Mouse (Mus musculus): ENCODE data around the gene Npas4. TPM values are rescaled to one million over a fixed set of nuclear protein-coding genes. Genes with fewer than 3 reads are reported as not detected.
"Not testable (repeated sequence)": the region's sequence is repeated elsewhere in the genome, so short reads cannot be mapped to it uniquely, and the experiment has no call there.

Npas4 gene
- total RNA-seq, 2 experiments from 2014 or later = not detected

GRCm38 (mm10) chr19:4999445-5000140 lies 9.5 kb upstream of the Npas4 start:
- no peak for ATAC-seq (replicated peaks; ENCODE audit: low FRiP score, poor library complexity, severe bottlenecking)

DNA sequence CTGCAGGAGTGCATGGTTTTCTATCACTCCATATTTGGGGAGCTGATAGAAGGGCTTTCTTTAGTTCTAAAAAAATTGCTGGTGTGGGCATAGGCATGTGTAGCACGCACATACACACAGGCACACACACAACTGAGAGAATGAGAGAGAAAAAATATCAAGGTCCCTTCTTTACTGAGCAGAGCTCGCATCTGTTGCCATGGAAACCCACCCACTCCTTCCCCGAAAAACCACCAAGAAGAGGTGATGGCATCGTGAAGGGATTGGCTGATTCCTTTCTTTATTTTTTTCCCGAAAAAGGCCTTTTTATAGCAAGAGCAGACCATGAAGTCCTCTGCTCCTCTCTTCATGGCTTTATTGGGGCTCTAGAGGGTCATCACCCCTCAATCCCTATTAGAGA lies 3.9 kb upstream of the Npas4 start:
- ATAC-seq (replicated peaks; ENCODE audit: low FRiP score, poor library complexity, severe bottlenecking) = no peak

- no peak for ATAC-seq (replicated peaks; ENCODE audit: low FRiP score, poor library complexity, severe bottlenecking)
Measured at GRCm38 (mm10) chr19:4992904-4993303, 2.8 kb upstream of the Npas4 start.

DNA sequence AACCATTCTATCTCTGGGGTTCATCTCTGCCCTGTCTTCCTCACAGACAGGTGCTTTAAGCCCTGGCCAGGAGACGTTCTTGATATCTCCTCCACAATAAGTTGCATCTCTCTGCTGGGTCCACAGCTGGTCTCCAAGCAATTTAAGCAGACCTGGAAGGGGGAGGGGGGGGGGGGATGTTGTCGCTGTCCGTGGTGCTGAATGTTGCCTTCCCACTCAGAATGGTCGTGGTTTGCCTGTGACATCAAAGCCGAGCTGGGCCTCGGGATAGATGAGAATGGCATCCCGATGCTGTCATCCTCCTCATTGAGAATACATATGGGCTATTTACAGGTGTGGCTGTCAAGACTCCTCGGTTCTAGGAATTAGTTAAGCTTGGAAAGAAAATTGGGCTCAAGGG lies 2.3 kb upstream of the Npas4 start:
- no peak for ATAC-seq (replicated peaks; ENCODE audit: low FRiP score, poor library complexity, severe bottlenecking)

- no peak for ATAC-seq (replicated peaks; ENCODE audit: low FRiP score, poor library complexity, severe bottlenecking)
Measured at GRCm38 (mm10) chr19:4990716-4991115, 600 bp upstream of the Npas4 start.

- ATAC-seq (replicated peaks; ENCODE audit: low FRiP score, poor library complexity, severe bottlenecking) = no peak
Measured at GRCm38 (mm10) chr19:4989434-4990255, 471 bp downstream of the Npas4 start.

DNA sequence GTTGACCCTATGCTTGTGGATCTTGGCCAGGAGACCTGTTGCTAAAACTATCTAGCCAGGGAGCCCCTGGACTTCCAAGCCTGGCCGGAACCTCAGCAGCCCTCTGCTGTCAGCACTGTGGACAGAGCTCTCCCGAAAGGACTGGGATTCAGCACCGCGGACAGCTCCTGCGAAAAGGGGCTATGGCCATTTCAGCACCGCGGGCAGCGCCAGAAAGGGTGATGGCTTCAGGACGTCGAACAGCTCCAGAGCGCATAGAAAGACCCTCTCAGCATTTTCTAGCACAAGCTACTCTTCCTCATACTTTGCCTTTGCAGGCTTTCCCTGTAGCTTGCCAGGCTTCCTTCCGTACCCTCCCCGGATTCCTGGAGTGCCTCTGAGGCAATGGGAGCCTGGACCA lies 1.1 kb downstream of the Npas4 start:
- ATAC-seq (replicated peaks; ENCODE audit: low FRiP score, poor library complexity, severe bottlenecking) = peak; percentile 47; the same call in 1 of the 2 replicates

DNA sequence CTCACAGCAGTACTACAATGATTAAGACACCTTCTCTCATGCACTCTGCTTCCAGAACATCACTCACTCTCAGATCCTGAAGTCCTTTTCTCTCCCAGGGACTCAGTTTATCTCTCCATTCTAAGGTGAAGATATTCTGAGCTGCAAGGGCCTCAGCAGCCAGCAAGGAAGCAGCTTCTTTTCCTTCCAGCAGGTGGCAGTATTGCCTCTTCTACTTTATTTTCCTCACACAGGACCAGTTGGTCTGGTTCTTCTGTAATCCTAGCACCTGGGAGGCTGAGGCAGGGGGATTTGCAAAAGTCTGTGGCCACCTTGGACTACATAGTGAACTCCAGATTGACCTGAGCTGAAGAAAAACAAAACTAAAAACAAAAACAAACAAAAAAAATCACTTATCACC lies 8.3 kb downstream of the Npas4 start:
- peak; percentile 67; the same call in 1 of the 2 replicates for ATAC-seq (replicated peaks; ENCODE audit: low FRiP score, poor library complexity, severe bottlenecking)

DNA sequence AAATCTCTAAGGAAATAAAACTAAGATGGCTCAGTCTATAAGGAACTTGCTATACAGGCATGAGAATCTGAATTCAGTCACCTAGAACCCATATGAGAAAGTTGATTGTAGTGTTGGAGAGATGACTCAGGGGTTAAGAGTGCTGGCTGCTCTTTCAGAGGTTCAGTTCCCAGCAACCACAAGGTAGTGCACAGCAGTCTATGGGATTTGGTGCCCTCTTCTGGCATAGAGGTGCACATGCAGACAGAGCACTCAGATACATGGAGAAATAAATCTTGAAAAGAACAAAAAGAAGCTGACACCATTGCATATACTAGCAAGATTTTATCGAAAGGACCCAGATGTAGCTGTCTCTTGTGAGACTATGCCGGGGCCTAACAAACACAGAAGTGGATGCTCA lies 21.9 kb downstream of the Npas4 start:
- ATAC-seq (replicated peaks; ENCODE audit: low FRiP score, poor library complexity, severe bottlenecking) = peak; percentile 82; the same call in 1 of the 2 replicates

DNA sequence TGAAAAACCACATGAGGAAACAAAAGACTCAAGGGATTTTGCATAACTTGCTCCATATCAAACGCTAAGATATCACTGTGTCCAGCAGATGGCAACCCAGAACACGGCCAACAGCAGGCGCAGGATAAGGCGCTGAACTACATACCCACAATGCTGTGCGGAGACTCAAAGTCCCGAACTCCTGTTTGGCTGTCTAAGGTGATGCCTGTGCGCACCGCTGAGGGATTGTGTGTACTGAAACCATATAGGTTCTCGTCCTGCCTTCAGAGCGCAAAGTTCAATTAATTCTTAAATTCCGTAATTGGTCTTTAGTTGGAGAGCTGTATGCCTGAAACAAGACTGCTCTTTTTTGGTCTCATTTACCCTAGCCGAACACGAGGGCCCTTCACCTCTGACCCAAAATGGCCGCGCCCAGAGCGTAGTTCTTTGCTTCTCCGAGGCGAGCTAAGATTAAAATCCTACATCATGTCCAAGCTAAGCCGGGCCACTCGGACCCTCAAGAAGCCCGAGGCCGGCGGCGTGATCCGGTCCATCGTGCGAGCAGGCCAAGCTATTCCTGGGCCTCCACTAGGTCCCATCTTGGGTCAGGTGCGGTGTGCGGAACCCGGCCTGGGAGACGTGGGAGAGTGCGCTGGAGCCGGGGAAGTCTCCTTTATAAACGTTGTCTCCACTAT lies 28.1 kb downstream of the Npas4 start, which contains the start of gene Mrpl11:
Gene Mrpl11, plus strand, starts transcription at position 220 of the 674 bp plus-strand sequence.
- peak; percentile 97 for ATAC-seq (replicated peaks; ENCODE audit: low FRiP score, poor library complexity, severe bottlenecking)

- not testable (repeated sequence) for ATAC-seq (replicated peaks; ENCODE audit: low FRiP score, poor library complexity, severe bottlenecking)
Measured at GRCm38 (mm10) chr19:4948641-4949040, 41.5 kb downstream of the Npas4 start.

- ATAC-seq (replicated peaks; ENCODE audit: low FRiP score, poor library complexity, severe bottlenecking) = no peak
Measured at GRCm38 (mm10) chr19:4945540-4945939, 44.6 kb downstream of the Npas4 start.

DNA sequence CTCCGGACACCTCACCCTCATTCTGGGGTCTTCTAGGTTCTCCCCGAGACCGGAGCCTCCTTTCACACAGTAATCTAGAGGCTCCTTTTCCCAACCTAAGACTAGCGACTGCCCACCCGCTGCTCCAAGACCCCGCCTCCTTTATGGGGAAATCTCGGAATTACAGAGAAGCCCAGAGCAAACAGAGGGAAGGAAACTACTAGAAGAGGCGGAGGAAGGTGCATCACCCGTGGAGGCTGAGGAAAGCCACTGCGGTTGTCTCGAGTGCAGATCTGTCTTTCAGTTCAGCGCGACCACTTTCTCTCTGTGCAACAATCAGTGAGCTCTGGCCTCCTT lies 46.9 kb downstream of the Npas4 start:
- 0 out of 2 replicates have a peak, but pooled peaks have one; percentile 9 for ATAC-seq (replicated peaks; ENCODE audit: low FRiP score, poor library complexity, severe bottlenecking)

- peak; percentile 53 for ATAC-seq (replicated peaks; ENCODE audit: low FRiP score, poor library complexity, severe bottlenecking)
Measured at GRCm38 (mm10) chr19:4942551-4943252, 47.4 kb downstream of the Npas4 start, which contains the start of gene Peli3. Gene Peli3, minus strand, starts transcription at chr19:4943127.

DNA sequence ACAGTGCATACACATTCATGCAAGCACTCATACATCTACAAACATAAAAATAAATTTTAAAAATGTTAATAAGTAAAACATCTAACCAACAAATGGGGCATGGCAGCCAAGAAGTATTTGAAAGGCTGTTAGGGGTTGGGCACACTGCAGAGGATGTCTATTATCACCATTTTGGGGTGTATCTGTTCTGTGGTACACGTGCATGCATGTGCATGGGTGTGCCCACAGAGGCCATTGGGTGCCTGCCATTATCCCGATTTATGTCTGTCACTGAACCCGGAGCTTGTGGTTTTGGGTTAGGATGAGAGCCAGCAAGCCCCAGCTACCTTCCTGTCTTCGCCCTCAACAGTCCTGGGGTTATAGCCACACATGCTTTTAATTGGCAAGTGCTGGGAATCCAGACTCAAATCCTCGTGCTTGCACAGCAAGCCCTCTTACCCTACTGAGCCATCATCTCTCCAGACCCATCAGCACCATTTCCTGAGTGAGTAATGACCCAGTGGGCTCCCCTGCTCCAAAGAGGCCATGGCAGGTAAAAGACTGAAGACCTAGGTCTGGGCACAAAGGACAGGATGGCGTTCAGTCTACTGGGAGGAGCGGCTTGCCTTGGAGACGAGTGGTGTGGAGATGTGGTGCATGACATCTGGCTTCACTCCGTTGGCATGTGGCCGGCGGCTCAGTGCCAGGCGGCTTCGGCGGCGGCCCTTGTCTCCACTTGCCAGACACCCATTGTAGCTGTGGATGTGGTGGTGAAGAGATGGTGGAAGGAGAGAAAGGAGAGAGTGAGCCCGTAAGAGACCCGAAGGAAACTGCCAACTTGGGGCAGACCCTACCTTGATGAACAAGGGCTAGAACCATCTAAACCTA lies 52.4 kb downstream of the Npas4 start:
- no peak for ATAC-seq (replicated peaks; ENCODE audit: low FRiP score, poor library complexity, severe bottlenecking)

DNA sequence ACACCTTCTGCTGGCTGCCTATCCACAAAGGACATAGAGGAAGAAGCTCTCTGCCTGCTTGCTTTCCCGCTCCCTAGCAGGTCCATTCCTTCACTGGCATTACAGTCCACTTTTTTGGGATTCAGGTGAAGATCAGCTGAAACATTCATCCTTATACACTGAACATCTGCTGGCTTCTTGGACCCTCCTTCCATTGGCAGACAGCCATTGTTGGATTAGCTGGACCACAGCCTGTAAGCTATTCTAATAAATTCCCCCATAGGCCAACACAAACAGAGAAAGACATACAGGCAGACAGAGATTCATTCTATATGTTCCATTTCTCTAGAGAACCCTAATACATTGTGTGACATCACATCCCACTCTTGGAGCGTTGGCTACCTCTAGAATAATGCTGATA lies 53.2 kb downstream of the Npas4 start:
- ATAC-seq (replicated peaks; ENCODE audit: low FRiP score, poor library complexity, severe bottlenecking) = no peak
